Mouse (Mus musculus): ENCODE measurements around the gene Ints11. TPM values are rescaled to one million over a fixed set of nuclear protein-coding genes. Genes with fewer than 3 reads are reported as not detected.
A peak's percentile ranks its signal among the peaks of the same experiment; 100 is the strongest.

The Ints11 gene
- polyA plus RNA-seq, 1 experiment from 2014 or later = 60.7 TPM

DNA sequence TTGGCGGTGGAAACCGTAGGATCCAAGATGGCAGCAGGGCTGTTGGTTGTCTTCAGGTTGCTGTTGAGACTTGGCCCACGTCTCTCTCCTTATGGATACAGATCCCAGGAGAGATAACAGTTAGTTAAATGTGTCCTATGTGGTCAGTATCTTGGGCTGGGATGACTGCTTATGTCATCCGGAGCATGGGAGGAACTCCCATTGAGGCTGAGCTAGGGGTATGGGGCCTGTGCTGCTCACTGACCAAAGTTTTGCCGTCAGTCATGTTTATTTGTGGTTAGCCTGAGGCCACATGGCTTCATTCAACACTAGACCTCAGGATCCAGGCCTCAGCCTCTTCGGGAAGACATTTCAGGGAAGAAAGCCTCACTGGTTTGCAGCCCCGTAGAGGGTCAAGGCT is 2.1 kb downstream of the Ints11 start:
- H3K27me3 ChIP-seq (replicated peaks) = no peaks in the 10 kb centered on the region
- H3K9me3 ChIP-seq = no peaks in the 10 kb centered on the region
- H3K9ac ChIP-seq = no peak overlapping the region
- H3K4me1 ChIP-seq = peaks cover 13% of the 10 kb centered on the region
- H3K4me2 ChIP-seq = no peak overlapping the region
- WGBS = 85% methylated on average over 7 of the region's 7 CpGs
- ATAC-seq (ENCODE audit: insufficient read depth, low FRiP score, low read depth) = no peak
- H3K4me3 ChIP-seq (replicated peaks) = no peak overlapping the region
- H3K27ac ChIP-seq = no peak overlapping the region
- H3K36me3 ChIP-seq = peaks cover 19% of the 10 kb centered on the region

DNA sequence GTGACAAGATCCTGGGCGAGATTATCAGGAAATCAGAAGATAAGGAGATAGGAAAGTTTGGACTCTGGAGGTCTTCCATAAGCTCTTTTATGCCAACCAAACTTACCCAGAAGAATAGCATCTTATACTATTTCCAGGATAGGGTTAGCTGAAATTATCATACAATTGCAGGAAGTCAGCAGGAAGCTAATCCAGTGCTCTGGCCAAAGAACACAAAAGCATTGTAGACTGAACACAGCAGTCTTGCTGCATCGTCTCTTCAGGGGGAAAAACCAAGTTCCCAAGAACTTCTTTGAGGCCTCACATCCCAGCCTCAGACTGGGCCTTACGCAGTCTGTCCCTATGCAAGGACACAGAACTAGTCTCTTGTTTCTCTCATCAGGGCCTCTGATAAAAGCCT is 14.2 kb downstream of the Ints11 start:
- Histone ChIP-seq H3K4me1 (no peaks in the 10 kb centered on the region), H3K4me3 (replicated peaks) (no peak overlapping the region), H3K4me2 (no peak overlapping the region), H3K36me3 (peaks cover 32% of the 10 kb centered on the region), H3K27me3 (replicated peaks) (no peaks in the 10 kb centered on the region), H3K9ac (no peak overlapping the region), H3K27ac (no peak overlapping the region), H3K9me3 (no peaks in the 10 kb centered on the region)
- 72% methylated on average over 3 of the region's 3 CpGs for WGBS
- ATAC-seq (ENCODE audit: insufficient read depth, low FRiP score, low read depth) = no peak

DNA sequence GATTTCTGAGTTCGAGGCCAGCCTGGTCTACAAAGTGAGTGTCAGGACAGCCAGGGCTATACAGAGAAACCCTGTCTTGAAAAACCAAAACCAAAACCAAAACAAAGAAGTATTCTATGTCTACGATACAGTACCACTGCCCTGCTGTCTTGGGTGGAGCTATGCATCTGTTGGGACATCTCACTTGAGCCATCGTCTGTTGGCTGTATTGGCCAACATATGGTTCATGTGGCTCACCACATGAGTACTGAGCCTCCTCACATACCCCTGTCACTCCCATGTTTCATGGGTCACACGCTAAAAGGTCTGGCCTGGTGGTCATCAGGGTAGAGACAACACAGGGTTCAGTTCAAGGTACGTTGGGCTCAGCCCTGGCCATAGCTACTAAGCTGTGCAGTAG is 17.0 kb downstream of the Ints11 start:
- WGBS = 92% methylated on average over 5 of the region's 5 CpGs
- H3K27ac ChIP-seq = no peak overlapping the region
- no peak overlapping the region for H3K4me2 ChIP-seq
- H3K4me3 ChIP-seq (replicated peaks) = no peak overlapping the region
- peaks cover 39% of the 10 kb centered on the region for H3K36me3 ChIP-seq
- H3K9ac ChIP-seq = no peak overlapping the region
- H3K4me1 ChIP-seq = peaks cover 13% of the 10 kb centered on the region
- H3K27me3 ChIP-seq (replicated peaks) = no peaks in the 10 kb centered on the region
- H3K9me3 ChIP-seq = no peaks in the 10 kb centered on the region
- no peak for ATAC-seq (ENCODE audit: insufficient read depth, low FRiP score, low read depth)

DNA sequence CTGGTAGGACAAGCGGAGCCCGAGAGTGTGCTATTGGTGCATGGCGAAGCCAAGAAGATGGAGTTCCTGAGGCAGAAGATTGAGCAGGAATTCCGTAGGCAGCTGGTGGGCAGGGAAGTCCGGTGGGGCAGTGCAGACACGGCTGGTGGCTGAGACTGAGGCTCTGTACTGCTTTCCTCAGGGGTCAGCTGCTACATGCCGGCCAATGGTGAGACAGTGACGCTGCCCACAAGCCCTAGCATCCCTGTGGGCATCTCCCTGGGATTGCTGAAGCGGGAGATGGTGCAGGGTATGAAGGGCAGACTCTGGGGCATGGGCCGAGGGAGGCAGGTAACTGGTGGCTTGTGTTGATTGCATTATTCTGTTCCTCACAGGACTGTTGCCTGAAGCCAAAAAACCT is 18.3 kb downstream of the Ints11 start:
- H3K9ac ChIP-seq = no peak overlapping the region
- no peak for ATAC-seq (ENCODE audit: insufficient read depth, low FRiP score, low read depth)
- no peaks in the 10 kb centered on the region for H3K9me3 ChIP-seq
- H3K36me3 ChIP-seq = peaks cover 37% of the 10 kb centered on the region
- no peak overlapping the region for H3K4me3 ChIP-seq (replicated peaks)
- H3K27me3 ChIP-seq (replicated peaks) = no peaks in the 10 kb centered on the region
- peaks cover 14% of the 10 kb centered on the region for H3K4me1 ChIP-seq
- no peak overlapping the region for H3K4me2 ChIP-seq
- H3K27ac ChIP-seq = no peak overlapping the region
- 88% methylated on average over 10 of the region's 10 CpGs for WGBS

DNA sequence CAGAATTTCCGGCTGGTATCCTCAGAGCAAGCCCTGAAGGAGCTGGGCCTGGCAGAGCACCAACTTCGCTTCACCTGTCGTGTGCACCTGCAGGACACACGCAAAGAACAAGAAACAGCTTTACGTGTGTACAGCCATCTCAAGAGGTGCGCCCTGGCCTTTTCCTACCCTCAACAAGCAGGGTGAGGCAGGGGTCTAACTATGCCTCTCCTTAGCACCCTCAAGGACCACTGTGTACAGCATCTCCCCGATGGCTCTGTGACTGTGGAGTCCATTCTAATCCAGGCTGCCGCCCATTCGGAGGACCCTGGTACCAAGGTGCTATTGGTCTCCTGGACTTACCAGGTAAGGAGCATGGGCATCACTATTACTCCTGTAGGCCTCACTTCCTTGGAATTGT is 18.8 kb downstream of the Ints11 start:
- H3K4me1 ChIP-seq = peaks cover 19% of the 10 kb centered on the region
- no peaks in the 10 kb centered on the region for H3K27me3 ChIP-seq (replicated peaks)
- no peaks in the 10 kb centered on the region for H3K9me3 ChIP-seq
- ATAC-seq (ENCODE audit: insufficient read depth, low FRiP score, low read depth) = no peak
- H3K9ac ChIP-seq = no peak overlapping the region
- 92% methylated on average over 9 of the region's 9 CpGs for WGBS
- H3K36me3 ChIP-seq = peaks cover 36% of the 10 kb centered on the region
- H3K27ac ChIP-seq = no peak overlapping the region
- no peak overlapping the region for H3K4me2 ChIP-seq
- no peak overlapping the region for H3K4me3 ChIP-seq (replicated peaks)

DNA sequence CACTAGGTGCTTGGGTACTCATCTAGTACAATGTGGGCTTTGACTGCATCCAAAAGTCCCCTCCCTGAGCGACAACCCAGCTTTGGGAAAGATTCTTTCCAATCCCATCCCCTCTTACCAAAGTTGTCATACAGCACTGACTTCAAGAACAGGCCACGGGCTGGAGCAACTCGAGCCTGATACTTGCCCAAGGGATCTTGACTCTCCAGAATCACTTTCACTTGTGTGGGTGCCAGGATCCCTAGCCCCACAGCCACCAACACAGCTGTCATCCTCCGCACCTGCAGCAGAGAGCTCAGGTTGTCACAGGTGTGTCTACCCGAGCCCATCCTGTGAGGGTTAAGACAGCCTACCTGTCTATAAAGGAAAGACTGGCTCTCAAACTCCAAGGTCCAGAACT is 20.0 kb downstream of the Ints11 start:
- WGBS = 80% methylated on average over 5 of the region's 5 CpGs
- H3K36me3 ChIP-seq = peaks cover 36% of the 10 kb centered on the region
- H3K9ac ChIP-seq = no peak overlapping the region
- peaks cover 30% of the 10 kb centered on the region for H3K4me1 ChIP-seq
- H3K27me3 ChIP-seq (replicated peaks) = no peaks in the 10 kb centered on the region
- no peak overlapping the region for H3K4me3 ChIP-seq (replicated peaks)
- ATAC-seq (ENCODE audit: insufficient read depth, low FRiP score, low read depth) = no peak
- H3K4me2 ChIP-seq = no peak overlapping the region
- no peak overlapping the region for H3K27ac ChIP-seq
- H3K9me3 ChIP-seq = no peaks in the 10 kb centered on the region

DNA sequence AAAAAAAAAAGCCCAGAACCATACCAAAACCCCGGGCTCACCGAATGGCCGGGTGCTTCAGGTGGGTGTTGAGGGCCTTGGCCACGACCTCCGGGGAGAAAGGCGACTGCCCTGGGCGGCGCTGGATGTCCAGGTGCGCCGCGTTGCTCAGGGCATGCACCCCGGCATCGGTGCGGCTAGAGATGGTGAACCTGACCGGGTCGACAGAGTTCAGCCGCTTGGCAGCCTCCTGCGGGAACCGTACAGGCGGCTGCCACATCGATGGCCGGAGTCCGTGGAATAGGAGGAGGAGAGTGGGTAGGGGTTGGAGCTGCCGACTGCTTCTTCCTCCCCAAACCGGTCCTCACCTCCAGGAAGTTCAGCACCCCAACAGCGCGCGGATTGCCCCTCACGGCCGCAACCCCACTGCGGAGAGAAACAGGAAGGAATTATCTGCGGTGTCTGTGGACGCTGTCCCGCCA is 21.7 kb downstream of the Ints11 start:
- Histone ChIP-seq H3K36me3 (peaks cover 27% of the 10 kb centered on the region), H3K9me3 (no peaks in the 10 kb centered on the region), H3K9ac (peak overlapping the region; percentile 97), H3K27ac (peak overlapping the region; percentile 49), H3K27me3 (replicated peaks) (no peaks in the 10 kb centered on the region), H3K4me2 (peak overlapping the region; percentile 96), H3K4me1 (peaks cover 39% of the 10 kb centered on the region), H3K4me3 (replicated peaks) (peak overlapping the region; percentile 97)
- ATAC-seq (ENCODE audit: insufficient read depth, low FRiP score, low read depth) = no peak
- WGBS = under 1% methylated on average over 34 of the region's 34 CpGs

DNA sequence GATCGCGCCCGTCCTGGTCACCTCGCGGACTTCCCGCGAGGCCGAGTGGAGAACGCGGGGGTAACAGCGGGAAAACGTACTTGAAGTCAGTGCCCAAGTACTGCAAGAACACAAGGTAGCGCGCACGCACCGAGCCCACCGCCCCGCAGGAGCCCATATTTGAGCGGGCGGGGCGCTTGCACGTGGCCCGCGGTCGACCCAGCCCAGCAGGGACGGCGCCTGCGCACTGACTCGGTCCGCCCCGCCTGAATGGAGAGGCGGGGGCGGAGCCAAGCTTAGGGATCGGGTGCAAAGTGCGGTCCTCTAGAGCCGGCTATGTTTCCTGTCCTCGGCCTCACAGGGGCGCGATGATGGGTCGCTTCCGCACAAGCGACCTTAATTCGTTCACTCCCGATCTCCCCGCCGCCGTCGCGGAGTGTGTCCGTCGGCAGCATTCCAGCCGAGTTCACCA is 22.2 kb downstream of the Ints11 start, which contains the start of the genes Pusl1 and Acap3:
Gene Pusl1 (minus strand): TSS at position 231 of the 451 bp plus-strand sequence.
Gene Acap3 (plus strand): TSS at position 272 of the 451 bp plus-strand sequence.
- no peaks in the 10 kb centered on the region for H3K27me3 ChIP-seq (replicated peaks)
- H3K4me3 ChIP-seq (replicated peaks) = peak within 1 kb of the TSS; percentile 97
- peak within 1 kb of the TSS; percentile 96 for H3K4me2 ChIP-seq
- under 1% methylated on average over 52 of the region's 52 CpGs for WGBS
- no peaks in the 10 kb centered on the region for H3K9me3 ChIP-seq
- peaks cover 39% of the 10 kb centered on the region for H3K4me1 ChIP-seq
- peak; percentile 81 for ATAC-seq (ENCODE audit: insufficient read depth, low FRiP score, low read depth)
- peak within 1 kb of the TSS; percentile 97 for H3K9ac ChIP-seq
- H3K27ac ChIP-seq = peak within 1 kb of the TSS; percentile 99
- peaks cover 25% of the 10 kb centered on the region for H3K36me3 ChIP-seq

DNA sequence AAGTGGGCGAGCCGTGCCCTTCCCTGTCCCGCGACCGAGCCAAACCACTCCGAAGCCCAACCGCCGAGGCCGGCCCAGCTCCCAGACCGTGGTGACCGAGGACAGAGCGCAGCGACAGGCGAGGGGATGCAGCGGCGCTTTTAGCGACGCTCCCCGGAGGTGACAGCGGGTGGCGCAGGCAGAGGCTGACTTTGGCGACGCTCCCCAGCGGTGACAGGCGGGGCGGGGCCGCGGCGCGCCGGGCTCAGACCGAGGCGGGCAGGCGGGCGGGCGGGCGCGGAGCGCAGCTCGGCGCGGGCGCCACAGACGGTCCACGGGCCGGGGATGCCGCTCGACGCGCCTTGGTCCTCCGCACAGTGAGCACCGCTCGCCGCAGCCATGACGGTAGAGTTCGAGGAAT is 22.7 kb downstream of the Ints11 start:
- Histone ChIP-seq H3K9ac (peak overlapping the region; percentile 97), H3K4me1 (peaks cover 39% of the 10 kb centered on the region), H3K9me3 (no peaks in the 10 kb centered on the region), H3K4me2 (peak overlapping the region; percentile 96), H3K27me3 (replicated peaks) (no peaks in the 10 kb centered on the region), H3K36me3 (peaks cover 28% of the 10 kb centered on the region), H3K4me3 (replicated peaks) (peak overlapping the region; percentile 97), H3K27ac (peak overlapping the region; percentile 99)
- ATAC-seq (ENCODE audit: insufficient read depth, low FRiP score, low read depth) = peak; percentile 88
- under 1% methylated on average over 55 of the region's 56 CpGs for WGBS

DNA sequence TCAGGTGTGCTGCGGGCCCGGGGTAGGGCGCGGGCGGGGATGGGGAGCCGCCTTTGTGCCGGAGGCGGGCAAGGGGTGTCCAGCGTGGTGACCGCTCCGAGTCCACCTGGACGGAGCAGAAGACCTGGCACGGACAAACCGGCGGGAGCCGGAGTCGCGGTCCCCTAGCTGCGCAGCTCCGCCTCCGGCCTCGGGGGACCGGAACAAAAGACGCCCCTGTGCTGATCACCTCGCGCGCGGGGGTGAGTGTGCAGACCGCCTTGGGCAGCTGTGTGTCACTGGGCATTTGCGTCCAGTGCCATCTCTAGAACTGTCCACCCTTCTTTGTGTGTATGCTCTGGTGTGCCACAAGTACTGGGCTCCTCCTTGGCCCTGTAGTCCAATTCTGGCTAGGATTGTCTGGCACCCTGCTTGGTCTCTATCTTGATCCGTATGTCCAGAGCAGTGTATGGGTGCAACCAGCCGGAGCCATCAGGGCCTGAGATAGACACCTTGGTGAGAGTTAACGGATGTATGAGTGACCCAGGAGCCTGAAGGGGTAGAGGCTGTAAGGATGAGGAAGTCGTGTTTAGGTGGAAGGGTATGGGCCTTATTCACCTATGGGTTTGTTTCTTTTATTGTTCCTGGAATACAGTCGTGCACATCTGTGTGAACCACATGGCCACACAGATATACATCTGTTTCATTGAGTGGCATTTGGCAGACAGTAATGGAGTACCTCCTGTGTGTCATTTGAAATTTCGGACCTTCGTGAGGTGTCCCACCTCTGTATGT is 23.3 kb downstream of the Ints11 start:
- ATAC-seq (ENCODE audit: insufficient read depth, low FRiP score, low read depth) = peak; percentile 18
- H3K4me1 ChIP-seq = peaks cover 39% of the 10 kb centered on the region
- WGBS = 5% methylated on average over 37 of the region's 37 CpGs

DNA sequence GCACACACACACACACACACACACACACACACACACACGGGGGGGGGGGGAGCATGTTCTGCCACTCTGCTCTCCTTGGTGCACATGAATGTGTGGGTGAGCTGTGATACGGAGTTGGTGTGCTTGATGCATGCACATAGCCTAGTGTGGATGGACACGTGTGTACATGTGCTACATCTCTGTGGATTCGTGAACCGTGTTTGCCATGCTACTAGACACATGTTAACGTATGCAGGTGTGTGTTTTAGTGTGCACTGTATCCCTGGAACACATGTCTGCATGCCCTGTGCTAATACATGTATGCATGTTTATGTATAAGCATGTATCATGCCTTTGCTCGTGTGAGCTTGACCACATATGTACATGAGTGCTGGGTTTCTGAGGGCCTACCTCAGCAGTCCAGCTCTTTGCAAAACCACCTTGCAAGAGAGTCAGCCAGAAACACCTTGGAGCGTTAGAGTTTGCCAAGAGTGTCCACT is 23.9 kb downstream of the Ints11 start:
- H3K9ac ChIP-seq = no peak overlapping the region
- H3K27ac ChIP-seq = no peak overlapping the region
- ATAC-seq (ENCODE audit: insufficient read depth, low FRiP score, low read depth) = no peak
- peaks cover 19% of the 10 kb centered on the region for H3K36me3 ChIP-seq
- H3K4me2 ChIP-seq = peak overlapping the region; percentile 96
- H3K4me1 ChIP-seq = peaks cover 39% of the 10 kb centered on the region
- 68% methylated on average over 8 of the region's 8 CpGs for WGBS
- H3K27me3 ChIP-seq (replicated peaks) = no peaks in the 10 kb centered on the region
- H3K9me3 ChIP-seq = no peaks in the 10 kb centered on the region
- H3K4me3 ChIP-seq (replicated peaks) = peak overlapping the region; percentile 97

More for the DNA sequence above, 23.3 kb downstream of the Ints11 start:
- H3K36me3 ChIP-seq = peaks cover 24% of the 10 kb centered on the region
- no peaks in the 10 kb centered on the region for H3K27me3 ChIP-seq (replicated peaks)
- peak overlapping the region; percentile 99 for H3K27ac ChIP-seq
- peak overlapping the region; percentile 97 for H3K9ac ChIP-seq
- peak overlapping the region; percentile 97 for H3K4me3 ChIP-seq (replicated peaks)
- H3K4me2 ChIP-seq = peak overlapping the region; percentile 96
- H3K9me3 ChIP-seq = no peaks in the 10 kb centered on the region

DNA sequence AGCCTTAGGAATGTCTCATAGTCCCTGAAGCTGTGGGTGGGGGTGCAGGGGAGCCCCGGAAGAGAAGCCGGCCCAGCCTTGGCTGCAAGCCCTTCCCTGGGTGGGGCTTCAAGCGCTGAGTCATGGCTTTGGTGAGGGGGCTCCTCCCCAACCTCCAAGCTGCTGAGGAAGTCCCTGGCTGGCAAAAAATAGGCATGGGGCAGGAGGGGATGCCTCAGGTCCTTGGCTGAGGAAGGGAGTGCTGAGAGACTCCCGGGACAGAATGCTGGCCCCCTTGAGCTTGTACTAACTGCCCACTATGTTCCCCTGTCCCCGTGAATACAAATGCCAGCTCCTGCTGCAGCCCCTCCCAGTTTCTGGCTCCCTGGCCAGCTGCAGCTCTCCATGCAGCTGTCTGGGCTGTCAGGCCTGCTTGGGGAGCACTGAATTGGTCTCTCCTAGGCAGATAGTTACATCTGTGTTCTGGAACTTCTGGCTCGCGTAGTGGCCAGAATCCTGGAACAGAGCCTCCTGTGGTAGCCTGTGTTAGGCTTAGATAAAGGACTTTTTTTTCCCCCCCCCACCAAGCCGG is 25.1 kb downstream of the Ints11 start:
- H3K27ac ChIP-seq = peak overlapping the region; percentile 74
- peak; percentile 24; the same call in 1 of the 2 replicates for ATAC-seq (ENCODE audit: insufficient read depth, low FRiP score, low read depth)
- WGBS = 16% methylated on average over 8 of the region's 8 CpGs
- H3K4me1 ChIP-seq = peaks cover 39% of the 10 kb centered on the region
- peak overlapping the region; percentile 97 for H3K4me3 ChIP-seq (replicated peaks)
- H3K9ac ChIP-seq = no peak overlapping the region
- no peaks in the 10 kb centered on the region for H3K9me3 ChIP-seq
- H3K27me3 ChIP-seq (replicated peaks) = no peaks in the 10 kb centered on the region
- H3K4me2 ChIP-seq = peak overlapping the region; percentile 96
- H3K36me3 ChIP-seq = peaks cover 14% of the 10 kb centered on the region; the same call in 1 of the 2 replicates

Data from stomach, embryonic 15.5 days (tissue).